ENCODE assay signal across 7 mouse cellular contexts in the genomic region with DNA sequence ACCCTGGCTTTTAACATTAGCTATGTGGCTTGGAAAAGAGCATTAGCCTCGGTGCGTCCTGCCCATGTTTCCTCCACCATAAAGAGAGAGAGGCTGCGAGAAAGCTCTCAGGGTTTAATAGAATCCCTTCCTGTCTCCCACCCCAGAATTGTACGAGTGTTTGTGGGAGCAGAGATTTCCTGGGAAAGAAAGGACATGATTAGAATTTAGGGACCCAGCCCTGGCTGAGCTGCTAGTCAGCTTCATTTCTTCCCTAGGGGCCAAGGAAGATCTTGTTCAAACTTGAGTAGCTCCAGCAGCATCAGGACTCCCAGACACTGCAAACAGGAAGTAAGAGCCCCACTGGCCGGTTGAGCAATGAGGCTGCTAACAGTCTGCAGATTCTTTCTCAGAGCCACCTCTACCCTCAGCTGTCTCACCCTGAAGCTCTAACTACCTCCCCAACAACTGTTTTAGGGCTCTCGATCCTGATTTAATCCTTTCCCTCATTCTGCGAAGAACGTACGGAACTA. TPM values are rescaled to one million over a fixed set of nuclear protein-coding genes. Genes with fewer than 3 reads are reported as not detected.
DNase-seq lines count a peak whose midpoint lies in the region; ATAC-seq lines count a peak whose summit lies in the region.

No protein-coding gene starts in this region.

- DNase-seq in T-cell, adult 2 months (ENCODE audit: low spot score): peak; percentile 44
- DNase-seq in lung, postnatal 4 days: peak; percentile 53 to 67
- no peak for DNase-seq in left cerebral cortex, adult 8-10 months (ENCODE audit: low spot score in 2 of 2)

- peak; percentile 82 for ATAC-seq in CD4-positive, CD25-positive, alpha-beta regulatory T cell, adult 4 months
- ATAC-seq in inflammation-experienced regulatory T-cells, adult 6 months: peak; percentile 81
- ATAC-seq in cerebellum, adult (ENCODE audit: insufficient number of reproducible peaks, low FRiP score, low TSS enrichment): no peak
- no peak for ATAC-seq in forebrain, embryonic 13.5 days

- no peaks in the 10 kb centered on the region for H3K36me3 ChIP-seq in forebrain, embryonic 13.5 days (ENCODE audit: poor library complexity, severe bottlenecking)

- H3K4me3 ChIP-seq in forebrain, embryonic 13.5 days: no peak overlapping the region

- H3K27ac ChIP-seq in forebrain, embryonic 13.5 days: no peak overlapping the region

- H3K4me2 ChIP-seq in forebrain, embryonic 13.5 days: no peak overlapping the region

- no peaks in the 10 kb centered on the region for H3K4me1 ChIP-seq in forebrain, embryonic 13.5 days

- WGBS in forebrain, embryonic 13.5 days: 80% methylated on average over 9 of the region's 9 CpGs

- no peaks in the 10 kb centered on the region; the same call in 1 of the 2 replicates for H3K27me3 ChIP-seq in forebrain, embryonic 13.5 days

- H3K9ac ChIP-seq in forebrain, embryonic 13.5 days: no peak overlapping the region

- H3K9me3 ChIP-seq in forebrain, embryonic 13.5 days (replicated peaks): no peaks in the 10 kb centered on the region

RNA-seq across cellular contexts. Expression of a gene that starts 9.2 kb away (rescaled TPM):
- polyA plus RNA-seq in CD4-positive, CD25-positive, alpha-beta regulatory T cell, adult 4 months (2017; shearing (Covaris generic)): not detected
- polyA plus RNA-seq in inflammation-experienced regulatory T-cells, adult 6 months (2017; shearing (Covaris generic)): under 1 TPM in 1 of 3 experiments, not detected in 2; 0.41 TPM
- total RNA-seq in left cerebral cortex, adult 8-10 months (2022): 10 to 100 TPM in 2 of 4 experiments, 1 to 10 TPM in 2; 6.6 to 19.8 (median 10.3) TPM
- 0.27 and 0.35 TPM in 2 replicates for polyA plus RNA-seq in forebrain, embryonic 13.5 days (2015; fragmentation: Nextera tagmentation; extraction: Ambion mirVana)

RNA-seq across cellular contexts. Expression of a gene that starts 51.7 kb away (rescaled TPM):
- 10 to 100 TPM; 32.6 to 37.8 TPM for polyA plus RNA-seq in CD4-positive, CD25-positive, alpha-beta regulatory T cell, adult 4 months (2017; shearing (Covaris generic))
- 10 to 100 TPM; 30.7 to 50.9 (median 31.6) TPM for polyA plus RNA-seq in inflammation-experienced regulatory T-cells, adult 6 months (2017; shearing (Covaris generic))
- total RNA-seq in left cerebral cortex, adult 8-10 months (2022): 100 to 1,000 TPM; 341 to 406 (median 386) TPM
- polyA plus RNA-seq in forebrain, embryonic 13.5 days (2015; fragmentation: Nextera tagmentation; extraction: Ambion mirVana): 60.7 and 81.8 TPM in 2 replicates

Comparison
In these comparisons a context has a peak if more than half of its experiments do, and no peak if none do; other contexts are left out.
1. ATAC-seq: peak in CD4-positive, CD25-positive, alpha-beta regulatory T cell, adult 4 months (single experiment) and inflammation-experienced regulatory T-cells, adult 6 months (single experiment); none in cerebellum, adult (single experiment) and forebrain, embryonic 13.5 days (single experiment).
2. DNase-seq: peak in T-cell, adult 2 months (single experiment) and lung, postnatal 4 days (2 of 2); none in left cerebral cortex, adult 8-10 months (0 of 2).